Mouse (Mus musculus): ENCODE measurements around the gene Hbb-bt.
"Not testable (repeated sequence)": the region's sequence is repeated elsewhere in the genome, so short reads cannot be mapped to it uniquely, and the experiment has no call there.

DNA sequence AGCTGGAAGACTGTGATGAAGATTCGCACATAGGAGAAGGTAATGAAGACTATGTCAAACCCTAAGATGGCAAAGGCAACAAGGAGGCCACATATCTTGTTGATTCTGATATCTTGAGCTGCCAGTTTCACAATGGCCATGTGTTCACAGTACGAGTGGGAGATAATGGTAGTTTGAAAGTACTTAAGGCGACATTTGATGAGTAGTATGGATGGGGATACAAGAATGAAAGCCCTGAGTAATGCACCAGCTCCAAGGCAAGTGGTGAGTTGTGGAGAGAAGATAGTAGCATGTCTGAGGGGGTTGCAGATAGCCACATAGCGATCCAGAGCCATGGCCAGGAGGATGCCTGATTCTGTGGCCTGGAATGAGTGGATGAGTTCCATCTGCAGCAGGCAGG is 36.1 kb downstream of the Hbb-bt start:
- TF ChIP-seq CTCF, EP300 (IDR thresholded peaks at IDR 0.05; ENCODE audit: low read depth): not testable (repeated sequence)

All from heart, postnatal 0 days (tissue).